Mouse (Mus musculus) cerebellum, postnatal 4 days (tissue): ENCODE measurements around the gene Lrig3.

Experiments used
- DNase-seq, 2 experiments: peaks; one replicate each; pipeline ENCODE4 v3.0.0; 2022; ENCODE audit warnings: low spot score in 2 of 2, mixed read lengths in 1 of 2

Gene Lrig3

DNA sequence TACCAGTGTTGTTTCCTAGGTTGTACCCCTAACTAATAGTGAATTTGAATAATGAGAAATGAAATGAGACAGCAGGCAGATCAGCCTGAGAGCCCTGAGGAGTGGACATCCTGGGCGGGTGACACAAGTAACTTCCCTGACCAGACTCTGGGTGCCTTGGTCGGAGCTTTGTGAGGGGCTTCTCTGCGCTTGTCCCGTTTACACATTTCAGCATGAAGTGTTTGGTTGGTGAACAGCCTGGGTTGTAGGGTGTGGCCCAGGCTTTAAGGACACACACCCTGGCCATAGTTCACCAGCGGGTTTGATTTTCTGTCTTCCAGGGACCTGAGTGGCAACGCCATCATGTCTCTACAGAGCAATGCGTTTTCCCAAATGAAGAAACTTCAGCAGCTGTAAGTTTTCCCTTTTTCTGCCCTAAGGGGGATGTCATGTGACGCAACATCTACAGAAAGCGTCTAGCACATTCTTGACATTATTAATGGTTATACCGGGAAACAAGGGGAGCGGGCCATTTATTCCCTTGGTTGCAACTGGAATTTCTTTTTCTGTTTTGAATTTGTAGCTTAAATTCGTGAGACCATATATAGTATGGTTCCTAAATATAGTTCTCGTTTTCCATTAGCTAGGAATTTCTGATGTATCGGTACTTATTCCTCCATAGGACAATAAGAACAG lies 36.2 kb downstream of the Lrig3 start:
- no peak for DNase-seq

DNA sequence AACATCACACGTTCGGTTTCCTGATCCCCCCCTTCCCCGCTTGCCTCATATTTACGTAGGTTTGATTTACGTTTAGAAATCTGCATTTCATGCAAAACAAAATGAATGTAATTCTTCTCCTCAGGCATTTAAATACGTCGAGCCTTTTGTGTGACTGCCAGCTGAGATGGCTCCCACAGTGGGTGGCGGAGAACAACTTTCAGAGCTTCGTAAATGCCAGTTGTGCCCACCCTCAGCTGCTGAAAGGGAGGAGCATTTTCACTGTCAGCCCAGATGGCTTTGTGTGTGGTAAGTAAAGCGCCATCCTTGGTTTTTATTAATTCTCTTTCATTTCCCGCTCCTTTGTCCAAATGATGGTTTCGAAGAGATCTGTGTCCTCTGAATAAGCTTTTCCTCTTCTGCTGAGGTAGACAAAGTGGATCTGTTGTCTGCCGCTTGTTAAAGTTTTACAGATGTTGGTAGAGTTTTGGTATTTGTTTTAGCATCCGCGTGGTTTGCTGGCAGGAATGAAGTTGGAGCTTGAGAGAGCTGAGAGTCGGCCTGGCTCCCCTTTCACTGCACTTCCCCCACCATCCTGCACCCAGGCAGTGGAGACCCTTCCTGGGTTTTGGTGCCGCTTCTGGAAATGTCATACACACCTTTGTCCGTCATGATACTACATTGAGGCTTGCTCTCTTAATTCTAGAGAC lies 37.0 kb downstream of the Lrig3 start:
- DNase-seq: no peak

- DNase-seq: no peak
Measured at GRCm38 (mm10) chr10:126003857-126004256, 37.9 kb downstream of the Lrig3 start.

DNA sequence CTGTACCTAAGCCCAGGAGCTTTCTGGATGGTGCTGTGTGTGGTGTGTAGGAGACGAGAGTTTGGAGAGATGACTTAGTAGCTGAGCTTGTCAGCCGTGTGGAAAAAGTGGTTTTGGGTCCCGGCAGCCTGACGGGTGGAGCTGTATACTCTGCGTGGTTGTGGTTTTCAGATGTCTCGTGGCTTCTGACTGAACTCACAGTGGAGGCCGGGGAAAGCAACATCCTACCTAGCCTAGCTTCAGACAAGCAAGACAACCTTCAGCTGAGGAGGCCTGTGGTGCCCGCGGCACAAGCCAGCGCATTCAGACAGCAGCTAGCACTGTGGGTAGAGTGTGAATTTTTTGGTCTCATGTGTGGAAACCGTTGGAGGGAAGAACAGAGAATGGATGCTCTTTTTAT lies 47.7 kb downstream of the Lrig3 start:
- no peak for DNase-seq

DNA sequence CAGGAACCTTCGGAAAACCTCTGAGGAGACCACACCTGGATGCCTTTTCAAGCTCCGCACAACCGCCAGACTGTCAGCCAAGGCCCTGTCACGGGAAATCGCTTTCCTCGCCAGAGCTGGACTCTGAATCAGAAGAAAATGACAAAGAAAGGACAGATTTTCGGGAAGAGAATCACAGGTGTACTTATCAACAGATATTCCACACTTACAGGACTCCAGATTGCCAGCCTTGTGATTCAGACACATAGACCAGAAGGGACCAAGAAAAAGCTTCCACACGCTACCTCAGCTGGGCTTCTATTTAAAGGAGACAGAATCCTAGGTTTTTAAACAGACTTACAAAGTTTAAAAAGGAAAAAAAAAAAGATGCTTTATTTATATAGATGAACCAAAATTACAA lies 48.7 kb downstream of the Lrig3 start:
- DNase-seq: no peak

DNA sequence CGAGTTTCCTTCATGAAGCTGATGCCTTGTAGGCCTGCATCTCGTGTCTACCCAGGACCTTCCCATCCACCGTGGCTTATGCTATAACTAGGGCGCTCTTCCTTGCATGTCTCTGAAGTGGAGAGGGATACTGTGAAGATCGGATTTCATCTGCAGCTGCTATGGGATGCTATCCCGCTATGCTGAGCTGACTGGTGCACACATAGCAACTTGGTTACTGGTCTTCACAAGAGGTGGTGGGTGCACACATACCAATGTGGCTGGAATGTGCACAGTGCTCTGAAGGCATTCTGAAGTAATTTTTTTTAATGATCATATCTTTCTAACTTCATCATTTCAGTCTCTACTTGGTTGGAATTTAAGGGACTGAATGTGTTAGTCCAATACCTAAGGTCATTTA lies 49.7 kb downstream of the Lrig3 start:
- DNase-seq: no peak

GRCm38 (mm10) chr10:126019350-126019991 lies 53.5 kb downstream of the Lrig3 start:
- DNase-seq: no peak

DNA sequence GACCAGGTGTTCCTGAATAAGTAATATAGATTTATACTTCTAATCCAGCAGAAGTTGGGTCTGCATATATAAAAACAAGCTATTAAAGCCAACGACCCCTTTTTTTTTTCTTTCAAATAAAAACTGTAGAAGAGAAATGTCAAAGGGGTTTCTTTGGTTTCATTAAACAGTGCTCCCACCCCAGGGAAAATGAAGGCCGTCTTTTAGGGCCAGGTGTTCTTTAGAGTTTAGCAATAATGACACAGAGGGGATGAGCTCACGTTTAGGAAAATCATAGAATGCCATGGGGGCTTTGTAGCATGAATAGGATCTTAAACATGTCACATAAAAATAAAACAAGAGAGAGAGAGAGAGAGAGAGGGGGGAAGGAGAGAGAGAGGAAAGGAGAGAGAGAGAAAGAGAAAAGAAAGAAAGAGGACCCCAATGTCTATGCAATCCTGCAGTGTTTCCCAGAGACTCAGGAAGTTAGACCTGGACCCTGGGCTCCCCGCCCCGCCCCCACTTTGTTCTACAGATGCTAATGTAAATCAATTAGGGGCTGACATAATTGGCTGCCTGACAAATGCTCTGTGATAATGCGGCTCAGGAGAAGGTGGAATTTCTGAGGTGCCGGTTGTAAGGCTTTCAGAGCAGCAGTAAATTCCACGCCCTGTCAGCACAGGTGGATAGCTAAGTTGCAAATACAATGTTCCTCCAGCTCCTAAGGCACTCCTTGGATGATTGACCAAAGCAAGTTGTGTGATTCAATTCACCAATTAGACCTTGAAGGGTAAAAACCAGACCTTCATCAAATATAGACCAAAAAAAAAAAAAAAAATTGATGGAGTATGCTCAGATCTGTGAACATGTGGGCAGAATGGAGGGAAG lies 62.8 kb downstream of the Lrig3 start:
- no peak for DNase-seq

GRCm38 (mm10) chr10:126029441-126030114 lies 63.6 kb downstream of the Lrig3 start:
- no peak for DNase-seq

- DNase-seq: no peak
Measured at GRCm38 (mm10) chr10:126056881-126057280, 90.9 kb downstream of the Lrig3 start.

DNA sequence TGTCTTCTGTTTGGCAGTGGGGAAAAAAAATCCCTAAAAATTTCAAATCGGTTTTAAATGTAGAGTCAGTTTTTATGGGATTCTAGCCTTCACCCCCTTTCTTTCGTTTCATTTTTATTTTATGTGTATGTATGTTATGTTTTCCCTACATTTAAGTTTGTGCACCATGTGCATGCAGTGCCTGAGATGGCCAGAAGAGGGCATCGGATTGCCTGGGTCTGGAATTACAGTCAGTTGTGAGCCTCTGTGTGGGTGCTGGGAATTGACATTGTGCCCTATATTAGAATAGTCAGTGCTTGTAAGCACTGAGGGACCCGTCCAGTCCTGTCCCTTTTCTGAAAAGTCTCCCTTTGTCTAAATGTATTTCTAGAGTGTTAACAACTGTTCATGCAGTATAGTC lies 96.8 kb downstream of the Lrig3 start:
- no peak for DNase-seq
